Mouse (Mus musculus): ENCODE data around the gene Dynlrb1. TPM values are rescaled to one million over a fixed set of nuclear protein-coding genes. Genes with fewer than 3 reads are reported as not detected.

The Dynlrb1 gene
- polyA plus RNA-seq, 1 experiment = 350 TPM

DNA sequence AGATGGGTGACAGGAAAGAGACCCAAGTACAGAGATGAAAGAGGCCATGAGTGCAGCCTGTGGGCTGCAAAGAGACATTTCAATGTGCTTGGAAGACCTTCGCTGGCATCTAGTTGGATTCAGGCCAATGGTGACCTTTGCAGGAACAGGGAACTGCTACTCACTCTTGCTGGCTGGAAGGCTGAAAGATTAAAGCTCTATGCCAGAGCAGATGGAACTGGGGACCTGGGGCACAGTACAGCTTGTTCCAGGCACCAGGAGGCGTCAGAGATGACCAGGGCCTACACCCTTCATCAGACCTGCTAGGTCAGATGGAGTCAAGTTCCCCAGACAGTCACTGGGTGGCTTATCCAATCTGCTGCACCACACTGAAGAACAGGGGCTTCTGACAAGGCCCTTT, 57.0 kb downstream of the Dynlrb1 start:
- Histone ChIP-seq H3K36me3 (ENCODE audit: control insufficient read depth, insufficient read depth) (peaks cover 42% of the 10 kb centered on the region), H3K27me3 (ENCODE audit: control insufficient read depth, insufficient read depth, insufficient read length) (no peaks in the 10 kb centered on the region), H3K4me3 (ENCODE audit: insufficient read depth, poor library complexity, severe bottlenecking) (no peak overlapping the region), H3ac (ENCODE audit: control insufficient read depth, insufficient read length, low read depth) (no peak overlapping the region), H3K79me2 (ENCODE audit: control insufficient read depth, insufficient read depth) (no peaks in the 10 kb centered on the region), H3K79me3 (ENCODE audit: low read depth) (no peaks in the 10 kb centered on the region)
- TF ChIP-seq USF1 (IDR thresholded peaks at IDR 0.05; ENCODE audit: low read depth) (no peak), MAX (IDR thresholded peaks at IDR 0.05) (no peak), FOSL1 (IDR thresholded peaks at IDR 0.05; ENCODE audit: insufficient read depth, low read length, poor library complexity, severe bottlenecking) (no peak), MYOD1 (IDR thresholded peaks at IDR 0.05; ENCODE audit: control insufficient read depth, insufficient read length, low read depth) (no peak), MYOG (IDR thresholded peaks at IDR 0.05; ENCODE audit: control insufficient read depth, extremely low read depth, insufficient read length) (no peak), CTCF (IDR thresholded peaks at IDR 0.05; ENCODE audit: control insufficient read depth, insufficient read depth, insufficient read length) (no peak), CEBPB (IDR thresholded peaks at IDR 0.05; ENCODE audit: low read depth) (no peak)

DNA sequence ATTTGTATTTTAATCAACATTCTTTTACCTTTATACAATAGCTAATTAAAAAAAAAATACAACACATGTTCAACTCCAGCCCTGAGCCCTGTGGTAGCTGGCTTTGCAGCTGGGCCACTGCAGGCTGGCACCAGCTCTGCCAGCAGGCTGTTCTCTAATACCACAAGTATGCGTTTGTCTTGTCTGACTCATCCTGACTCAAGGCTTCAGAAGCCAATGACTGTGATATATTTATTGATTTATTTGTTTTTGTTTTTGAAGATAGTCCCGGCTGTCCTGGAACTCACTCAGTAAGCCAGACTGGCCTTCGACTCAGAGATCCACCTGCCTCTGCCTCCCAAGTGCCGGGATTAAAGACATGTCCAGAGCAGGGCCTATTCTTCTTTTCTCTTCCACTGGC, 57.6 kb downstream of the Dynlrb1 start:
- Histone ChIP-seq H3K36me3 (ENCODE audit: control insufficient read depth, insufficient read depth) (peaks cover 42% of the 10 kb centered on the region), H3K27me3 (ENCODE audit: control insufficient read depth, insufficient read depth, insufficient read length) (no peaks in the 10 kb centered on the region)

DNA sequence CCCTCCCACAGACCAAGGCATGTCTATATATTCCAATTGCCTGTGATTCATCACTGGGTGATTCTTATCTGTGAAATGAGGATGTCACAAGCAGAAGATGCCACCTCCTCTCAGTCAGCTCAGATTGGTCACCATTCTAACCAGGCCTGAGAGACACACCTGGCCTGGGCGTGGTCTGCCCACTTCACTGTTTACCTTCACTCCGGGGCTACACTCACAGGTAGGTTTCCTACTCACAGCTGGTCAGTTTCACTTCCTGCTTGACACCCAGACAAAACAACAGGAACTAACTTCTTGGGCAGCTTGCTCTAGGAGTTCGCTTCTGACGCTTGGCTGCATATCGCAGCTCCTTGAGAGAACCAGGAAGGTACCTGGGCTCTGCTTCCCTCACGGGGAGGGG, 59.1 kb downstream of the Dynlrb1 start:
- Histone ChIP-seq H3K27me3 (ENCODE audit: control insufficient read depth, insufficient read depth, insufficient read length) (no peaks in the 10 kb centered on the region), H3K36me3 (ENCODE audit: control insufficient read depth, insufficient read depth) (peaks cover 42% of the 10 kb centered on the region), H3K4me3 (ENCODE audit: insufficient read depth, poor library complexity, severe bottlenecking) (no peak overlapping the region), H3K79me3 (ENCODE audit: low read depth) (no peaks in the 10 kb centered on the region), H3ac (ENCODE audit: control insufficient read depth, insufficient read length, low read depth) (no peak overlapping the region), H3K79me2 (ENCODE audit: control insufficient read depth, insufficient read depth) (no peaks in the 10 kb centered on the region)
- no peak for TF ChIP-seq FOSL1 (IDR thresholded peaks at IDR 0.05; ENCODE audit: insufficient read depth, low read length, poor library complexity, severe bottlenecking)
- TF ChIP-seq USF1 (IDR thresholded peaks at IDR 0.05; ENCODE audit: low read depth) = no peak
- TF ChIP-seq MAX (IDR thresholded peaks at IDR 0.05) = no peak
- no peak for TF ChIP-seq CTCF (IDR thresholded peaks at IDR 0.05; ENCODE audit: control insufficient read depth, insufficient read depth, insufficient read length)
- no peak for TF ChIP-seq MYOD1 (IDR thresholded peaks at IDR 0.05; ENCODE audit: control insufficient read depth, insufficient read length, low read depth)
- TF ChIP-seq CEBPB (IDR thresholded peaks at IDR 0.05; ENCODE audit: low read depth) = no peak
- TF ChIP-seq MYOG (IDR thresholded peaks at IDR 0.05; ENCODE audit: control insufficient read depth, extremely low read depth, insufficient read length) = no peak

More for the DNA sequence above, 57.6 kb downstream of the Dynlrb1 start:
- Histone ChIP-seq H3K79me2 (ENCODE audit: control insufficient read depth, insufficient read depth) (no peaks in the 10 kb centered on the region), H3K79me3 (ENCODE audit: low read depth) (no peaks in the 10 kb centered on the region), H3K4me3 (ENCODE audit: insufficient read depth, poor library complexity, severe bottlenecking) (no peak overlapping the region), H3ac (ENCODE audit: control insufficient read depth, insufficient read length, low read depth) (no peak overlapping the region)
- TF ChIP-seq FOSL1 (IDR thresholded peaks at IDR 0.05; ENCODE audit: insufficient read depth, low read length, poor library complexity, severe bottlenecking) = peak; percentile 98
- no peak for TF ChIP-seq CEBPB (IDR thresholded peaks at IDR 0.05; ENCODE audit: low read depth)
- no peak for TF ChIP-seq USF1 (IDR thresholded peaks at IDR 0.05; ENCODE audit: low read depth)
- TF ChIP-seq MYOG (IDR thresholded peaks at IDR 0.05; ENCODE audit: control insufficient read depth, extremely low read depth, insufficient read length) = no peak
- no peak for TF ChIP-seq CTCF (IDR thresholded peaks at IDR 0.05; ENCODE audit: control insufficient read depth, insufficient read depth, insufficient read length)
- TF ChIP-seq MYOD1 (IDR thresholded peaks at IDR 0.05; ENCODE audit: control insufficient read depth, insufficient read length, low read depth) = peak; percentile 76

DNA sequence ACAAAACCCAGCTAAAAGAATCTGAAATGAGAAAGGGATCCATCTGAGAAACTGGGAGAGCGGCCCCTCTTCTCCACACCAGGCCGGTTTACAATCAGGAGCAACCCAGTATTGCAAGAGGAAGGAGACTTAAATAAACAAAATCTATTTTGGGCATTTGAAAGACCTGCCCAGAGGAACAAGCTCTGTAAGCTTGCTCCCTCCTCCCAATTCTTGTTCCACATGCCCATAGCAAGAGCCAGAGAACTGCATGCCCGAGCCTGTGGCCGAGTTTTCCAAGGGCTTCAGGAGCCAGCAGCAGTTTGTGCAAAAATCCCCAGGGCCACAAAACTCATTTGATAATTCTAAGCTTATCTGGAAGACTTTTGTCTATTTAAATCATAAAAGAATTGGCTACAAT, 63.2 kb downstream of the Dynlrb1 start:
- Histone ChIP-seq H3ac (ENCODE audit: control insufficient read depth, insufficient read length, low read depth) (no peak overlapping the region), H3K79me2 (ENCODE audit: control insufficient read depth, insufficient read depth) (no peaks in the 10 kb centered on the region), H3K4me3 (ENCODE audit: insufficient read depth, poor library complexity, severe bottlenecking) (no peak overlapping the region), H3K79me3 (ENCODE audit: low read depth) (no peaks in the 10 kb centered on the region), H3K27me3 (ENCODE audit: control insufficient read depth, insufficient read depth, insufficient read length) (no peaks in the 10 kb centered on the region), H3K36me3 (ENCODE audit: control insufficient read depth, insufficient read depth) (peaks cover 29% of the 10 kb centered on the region)
- no peak for TF ChIP-seq FOSL1 (IDR thresholded peaks at IDR 0.05; ENCODE audit: insufficient read depth, low read length, poor library complexity, severe bottlenecking)
- TF ChIP-seq CTCF (IDR thresholded peaks at IDR 0.05; ENCODE audit: control insufficient read depth, insufficient read depth, insufficient read length) = no peak
- TF ChIP-seq USF1 (IDR thresholded peaks at IDR 0.05; ENCODE audit: low read depth) = no peak
- TF ChIP-seq MYOG (IDR thresholded peaks at IDR 0.05; ENCODE audit: control insufficient read depth, extremely low read depth, insufficient read length) = no peak
- TF ChIP-seq MAX (IDR thresholded peaks at IDR 0.05) = no peak
- no peak for TF ChIP-seq CEBPB (IDR thresholded peaks at IDR 0.05; ENCODE audit: low read depth)
- no peak for TF ChIP-seq MYOD1 (IDR thresholded peaks at IDR 0.05; ENCODE audit: control insufficient read depth, insufficient read length, low read depth)

Other genes starting within 250 kb of the Dynlrb1 start
- not detected for gene Gm14226, start 218.3 kb upstream of the Dynlrb1 start, polyA plus RNA-seq (2012; fragmentation: generic; extraction: Trizol)
- 127 TPM for gene Ahcy, start 162.0 kb upstream of the Dynlrb1 start, polyA plus RNA-seq (2012; fragmentation: generic; extraction: Trizol)
- gene Itch, start 103.0 kb upstream of the Dynlrb1 start, polyA plus RNA-seq (2012; fragmentation: generic; extraction: Trizol) = 7.9 TPM
- gene Map1lc3a, start 39.8 kb downstream of the Dynlrb1 start, polyA plus RNA-seq (2012; fragmentation: generic; extraction: Trizol) = 63.1 TPM
- 30.7 TPM for gene Pigu, start 120.9 kb downstream of the Dynlrb1 start, polyA plus RNA-seq (2012; fragmentation: generic; extraction: Trizol)
- gene Trp53inp2, start 144.5 kb downstream of the Dynlrb1 start, polyA plus RNA-seq (2012; fragmentation: generic; extraction: Trizol) = 13.8 TPM
- gene Ncoa6, start 237.4 kb downstream of the Dynlrb1 start, polyA plus RNA-seq (2012; fragmentation: generic; extraction: Trizol) = 9.4 TPM